Mouse (Mus musculus) lung, adult 2 months (tissue): ENCODE measurements at regions not wholly inside any gene's neighbourhood (a gene's known extent, or its start where the extent isn't known, plus 50 kb on each side); places are given as distances from the start of the nearest gene placed in this dataset.

Experiments used
- CTCF ChIP-seq: fragments of 200-500 bp; IDR thresholded peaks from 2 replicates; pipeline ENCODE4 v1.5.1; 2011; ENCODE audit warnings: mild to moderate bottlenecking, low read length, control low read depth; ENCODE audit not compliant: insufficient read depth
- POLR2A ChIP-seq: fragments of 200-500 bp; IDR thresholded peaks from 2 replicates; pipeline ENCODE4 v1.6.1; 2011; ENCODE audit warnings: low read depth, mild to moderate bottlenecking, control low read depth, low read length, borderline replicate concordance; ENCODE audit errors: extremely low read depth

DNA sequence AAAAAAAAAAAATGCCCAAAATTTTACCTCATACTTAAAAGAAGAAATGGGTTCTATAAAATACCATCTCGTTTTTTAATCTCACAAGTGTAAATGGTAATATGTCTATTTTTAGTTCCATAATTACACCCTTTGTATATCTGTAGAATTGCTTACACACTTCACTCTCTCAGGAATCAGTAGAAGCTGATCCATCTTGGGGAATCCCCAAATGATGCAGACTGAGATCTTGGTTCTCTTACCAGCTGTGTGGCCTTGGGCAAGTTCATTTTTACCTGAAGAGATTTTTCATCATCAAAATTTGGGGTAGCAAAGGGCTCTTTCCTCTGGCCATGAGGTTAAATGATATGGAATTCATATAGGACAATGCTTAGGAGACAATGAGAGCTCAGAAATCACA is 69.8 kb upstream of the Gm9972 start:
- TF ChIP-seq CTCF (no peak), POLR2A (no peak)
